Mouse (Mus musculus) hindbrain, embryonic 11.5 days (tissue): ENCODE data around the gene Kit. TPM values are rescaled to one million over a fixed set of nuclear protein-coding genes. Genes with fewer than 3 reads are reported as not detected.

Experiments
- ATAC-seq: fragments of 200-750 bp; cut with Nextera tagmentation; 2 replicates; pipeline ENCODE4 v1.8.0; 2017; ENCODE audit warnings: mild to moderate bottlenecking, moderate TSS enrichment, moderate library complexity; ENCODE audit not compliant: low FRiP score
- DNase-seq: peaks from one replicate; pipeline ENCODE4 v3.0.0-alpha.2; 2015; ENCODE audit warnings: low spot score
- H3K27ac ChIP-seq: fragments of 300-500 bp; sonication (generic); 2 replicates; pipeline ENCODE4 v1.5.1; 2014; ENCODE audit warnings: mild to moderate bottlenecking, low read depth, low read length
- H3K27me3 ChIP-seq: fragments of 300-500 bp; sonication (generic); 2 replicates; pipeline ENCODE4 v1.6.1; 2014; ENCODE audit warnings: mild to moderate bottlenecking, low read length, moderate library complexity, mixed read lengths; ENCODE audit not compliant: control insufficient read depth, insufficient read depth
- H3K36me3 ChIP-seq: fragments of 300-500 bp; sonication (generic); 2 replicates; pipeline ENCODE4 v1.6.1; 2014; ENCODE audit warnings: mild to moderate bottlenecking, low read length, moderate library complexity, mixed read lengths; ENCODE audit not compliant: control insufficient read depth, insufficient read depth
- H3K4me1 ChIP-seq: fragments of 300-500 bp; sonication (generic); replicated peaks from 2 replicates; pipeline ENCODE4 v1.6.1; 2014; ENCODE audit warnings: low read length, mixed read lengths; ENCODE audit not compliant: control insufficient read depth, insufficient read depth
- H3K4me2 ChIP-seq: fragments of 300-500 bp; sonication (generic); replicated peaks from 2 replicates; pipeline ENCODE4 v1.6.1; 2014; ENCODE audit warnings: mild to moderate bottlenecking, low read depth, low read length
- H3K4me3 ChIP-seq: fragments of 300-500 bp; sonication (generic); 2 replicates; pipeline ENCODE4 v1.5.1; 2014; ENCODE audit warnings: low read depth, low read length
- H3K9ac ChIP-seq: fragments of 300-500 bp; sonication (generic); 2 replicates; pipeline ENCODE4 v1.6.1; 2014; ENCODE audit warnings: low read depth, low read length
- H3K9me3 ChIP-seq: fragments of 300-500 bp; sonication (generic); 2 replicates; pipeline ENCODE4 v1.6.1; 2016; ENCODE audit warnings: low read length; ENCODE audit not compliant: control insufficient read depth
- WGBS: fragments of 180-500 bp; shearing (Covaris S2); extraction: QIAGEN DNeasy Blood & Tissue Kit; methylation state at CpG from one replicate; pipeline ENCODE4 v1.1.7; 2014; 5-methylcytosine and 5-hydroxymethylcytosine counted together
- polyA plus RNA-seq: library from polyadenylated mRNA; unstranded; fragments of >200 nt; fragmentation: Nextera tagmentation; extraction: Ambion mirVana; gene quantifications from 2 replicates; pipeline ENCODE4 v1.2.1, GENCODE M21; 2014

Kit gene
- polyA plus RNA-seq, 1 experiment from 2014 or later = 34.8 TPM

- H3K4me3 ChIP-seq = no peak overlapping the region
- H3K9me3 ChIP-seq = no peaks in the 10 kb centered on the region
- WGBS = 73% methylated on average over 12 of the region's 12 CpGs
- DNase-seq (no peak), ATAC-seq (no peak)
- H3K27ac ChIP-seq = no peak overlapping the region
- H3K9ac ChIP-seq = no peak overlapping the region
- H3K36me3 ChIP-seq = no peaks in the 10 kb centered on the region
- H3K4me2 ChIP-seq = no peak overlapping the region
- no peaks in the 10 kb centered on the region for H3K27me3 ChIP-seq
- no peaks in the 10 kb centered on the region for H3K4me1 ChIP-seq
Observed at GRCm38 (mm10) chr5:75635385-75635784, 60.7 kb downstream of the Kit start.

GRCm38 (mm10) chr5:75640637-75641036 is 65.9 kb downstream of the Kit start:
- ATAC-seq = no peak
- Histone ChIP-seq H3K4me3 (no peak overlapping the region), H3K27ac (no peak overlapping the region), H3K27me3 (no peaks in the 10 kb centered on the region), H3K9me3 (no peaks in the 10 kb centered on the region), H3K4me2 (no peak overlapping the region), H3K9ac (no peak overlapping the region), H3K36me3 (no peaks in the 10 kb centered on the region), H3K4me1 (no peaks in the 10 kb centered on the region)
- 72% methylated on average over 11 of the region's 11 CpGs for WGBS
- DNase-seq = no peak

GRCm38 (mm10) chr5:75647046-75647445 is 72.3 kb downstream of the Kit start:
- Histone ChIP-seq H3K4me2 (no peak overlapping the region), H3K4me3 (no peak overlapping the region), H3K27me3 (no peaks in the 10 kb centered on the region), H3K27ac (no peak overlapping the region), H3K9me3 (no peaks in the 10 kb centered on the region), H3K4me1 (no peaks in the 10 kb centered on the region), H3K36me3 (no peaks in the 10 kb centered on the region), H3K9ac (no peak overlapping the region)
- ATAC-seq (no peak), DNase-seq (no peak)
- 96% methylated on average over 5 of the region's 5 CpGs for WGBS

GRCm38 (mm10) chr5:75650566-75650965 is 75.8 kb downstream of the Kit start:
- Histone ChIP-seq H3K36me3 (no peaks in the 10 kb centered on the region), H3K27ac (0 out of 2 replicates have a peak overlapping the region, but pooled peaks have one; percentile 7), H3K27me3 (no peaks in the 10 kb centered on the region), H3K9me3 (no peaks in the 10 kb centered on the region), H3K4me1 (no peaks in the 10 kb centered on the region), H3K9ac (no peak overlapping the region), H3K4me2 (no peak overlapping the region), H3K4me3 (no peak overlapping the region)
- ATAC-seq (peak; percentile 51), DNase-seq (no peak)
- 64% methylated on average over 8 of the region's 8 CpGs for WGBS

- DNase-seq (no peak), ATAC-seq (no peak)
- 87% methylated on average over 8 of the region's 8 CpGs for WGBS
- no peak overlapping the region for H3K4me3 ChIP-seq
- H3K27me3 ChIP-seq = no peaks in the 10 kb centered on the region
- no peaks in the 10 kb centered on the region for H3K9me3 ChIP-seq
- H3K4me1 ChIP-seq = no peaks in the 10 kb centered on the region
- H3K36me3 ChIP-seq = no peaks in the 10 kb centered on the region
- no peak overlapping the region for H3K9ac ChIP-seq
- H3K4me2 ChIP-seq = no peak overlapping the region
- no peak overlapping the region for H3K27ac ChIP-seq
Observed at GRCm38 (mm10) chr5:75653431-75653830, 78.7 kb downstream of the Kit start.

GRCm38 (mm10) chr5:75658575-75658974 is 83.9 kb downstream of the Kit start:
- 94% methylated on average over 6 of the region's 6 CpGs for WGBS

GRCm38 (mm10) chr5:75660342-75660741 is 85.6 kb downstream of the Kit start:
- H3K27ac ChIP-seq = no peak overlapping the region
- H3K9ac ChIP-seq = no peak overlapping the region
- no peaks in the 10 kb centered on the region for H3K36me3 ChIP-seq
- ATAC-seq = no peak
- no peak for DNase-seq
- no peaks in the 10 kb centered on the region for H3K27me3 ChIP-seq
- no peak overlapping the region for H3K4me2 ChIP-seq
- H3K4me3 ChIP-seq = no peak overlapping the region
- no peaks in the 10 kb centered on the region for H3K4me1 ChIP-seq
- H3K9me3 ChIP-seq = no peaks in the 10 kb centered on the region
- WGBS = 95% methylated on average over 27 of the region's 27 CpGs

More at GRCm38 (mm10) chr5:75658575-75658974, 83.9 kb downstream of the Kit start:
- ATAC-seq (no peak), DNase-seq (no peak)
- Histone ChIP-seq H3K36me3 (no peaks in the 10 kb centered on the region), H3K9ac (no peak overlapping the region), H3K9me3 (no peaks in the 10 kb centered on the region), H3K4me1 (no peaks in the 10 kb centered on the region), H3K4me3 (no peak overlapping the region), H3K4me2 (no peak overlapping the region), H3K27ac (no peak overlapping the region), H3K27me3 (no peaks in the 10 kb centered on the region)

GRCm38 (mm10) chr5:75662466-75662865 is 87.8 kb downstream of the Kit start:
- Histone ChIP-seq H3K4me1 (no peaks in the 10 kb centered on the region), H3K4me2 (no peak overlapping the region), H3K27me3 (no peaks in the 10 kb centered on the region), H3K27ac (no peak overlapping the region), H3K36me3 (no peaks in the 10 kb centered on the region), H3K4me3 (no peak overlapping the region), H3K9ac (no peak overlapping the region), H3K9me3 (no peaks in the 10 kb centered on the region)
- DNase-seq (no peak), ATAC-seq (no peak)
- WGBS = 58% methylated on average over 12 of the region's 12 CpGs

GRCm38 (mm10) chr5:75663768-75664167 is 89.1 kb downstream of the Kit start:
- Histone ChIP-seq H3K27me3 (no peaks in the 10 kb centered on the region), H3K27ac (no peak overlapping the region), H3K4me1 (no peaks in the 10 kb centered on the region), H3K9ac (no peak overlapping the region), H3K36me3 (no peaks in the 10 kb centered on the region), H3K4me3 (no peak overlapping the region), H3K4me2 (no peak overlapping the region), H3K9me3 (no peaks in the 10 kb centered on the region)
- ATAC-seq = no peak
- DNase-seq = no peak
- WGBS = 82% methylated on average over 2 of the region's 2 CpGs
